Mouse (Mus musculus) embryonic facial prominence, embryonic 12.5 days (tissue): ENCODE data around the gene Cep104. TPM values are rescaled to one million over a fixed set of nuclear protein-coding genes. Genes with fewer than 3 reads are reported as not detected.

Experiments used
- ATAC-seq: fragments of 200-750 bp; cut with Nextera tagmentation; 2 replicates; pipeline ENCODE4 v1.8.0; 2017; ENCODE audit not compliant: insufficient number of reproducible peaks, insufficient read depth, low FRiP score, low TSS enrichment
- H3K27ac ChIP-seq: fragments of 300-500 bp; sonication (generic); 2 replicates; pipeline ENCODE4 v1.5.1; 2016; ENCODE audit warnings: mild to moderate bottlenecking
- H3K27me3 ChIP-seq: fragments of 300-500 bp; sonication (generic); 2 replicates; pipeline ENCODE4 v1.6.1; 2016; ENCODE audit warnings: mild to moderate bottlenecking, moderate library complexity
- H3K36me3 ChIP-seq: fragments of 300-500 bp; sonication (generic); 2 replicates; pipeline ENCODE4 v1.6.1; 2016; ENCODE audit warnings: mild to moderate bottlenecking
- H3K4me1 ChIP-seq: fragments of 300-500 bp; sonication (generic); 2 replicates; pipeline ENCODE4 v1.6.1; 2016
- H3K4me2 ChIP-seq: fragments of 300-500 bp; sonication (generic); replicated peaks from 2 replicates; pipeline ENCODE4 v1.6.1; 2016; ENCODE audit warnings: mild to moderate bottlenecking, moderate library complexity
- H3K4me3 ChIP-seq: fragments of 300-500 bp; sonication (generic); 2 replicates; pipeline ENCODE4 v1.5.1; 2016; ENCODE audit warnings: mild to moderate bottlenecking
- H3K9ac ChIP-seq: fragments of 300-500 bp; sonication (generic); 2 replicates; pipeline ENCODE4 v1.6.1; 2016; ENCODE audit warnings: mild to moderate bottlenecking, moderate library complexity
- H3K9me3 ChIP-seq: fragments of 300-500 bp; sonication (generic); 2 replicates; pipeline ENCODE4 v1.6.1; 2016; ENCODE audit warnings: mild to moderate bottlenecking, moderate library complexity
- WGBS: fragments of 180-500 bp; shearing (Covaris S2); methylation state at CpG from one replicate; pipeline ENCODE4 v1.1.7; 2016; 5-methylcytosine and 5-hydroxymethylcytosine counted together
- polyA plus RNA-seq: library from polyadenylated mRNA; unstranded; fragments of >200 nt; fragmentation: Nextera tagmentation; extraction: Ambion mirVana; gene quantifications from 2 replicates; pipeline ENCODE4 v1.2.1, GENCODE M21; 2016

Cep104 gene
- polyA plus RNA-seq, 1 experiment from 2014 or later, result 19.2 TPM

DNA sequence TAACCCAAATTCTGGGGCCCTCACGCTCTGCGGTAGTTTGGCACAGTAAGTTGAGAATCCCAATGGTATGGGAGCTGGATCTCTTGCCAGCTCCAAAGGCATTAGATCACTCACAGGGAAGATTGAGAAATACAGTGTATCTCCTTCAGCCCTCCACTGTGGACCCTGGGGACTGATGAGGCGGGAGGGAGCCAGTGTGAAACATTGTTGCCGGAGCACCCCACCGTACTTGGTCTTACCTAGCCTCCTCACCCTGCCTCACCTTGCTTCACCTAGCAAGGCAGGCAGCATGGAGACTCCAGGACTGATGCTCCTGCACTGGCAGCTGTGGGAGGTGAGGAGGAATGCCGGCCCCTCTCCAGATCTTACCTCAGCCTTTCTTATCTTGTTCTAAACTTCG lies 80.5 kb downstream of the Cep104 start:
- H3K9me3 ChIP-seq, result no peaks in the 10 kb centered on the region
- H3K27ac ChIP-seq, result peak overlapping the region; percentile 54
- WGBS, result 85% methylated on average over 7 of the region's 7 CpGs
- H3K27me3 ChIP-seq, result no peaks in the 10 kb centered on the region
- no peak overlapping the region for H3K9ac ChIP-seq
- no peak overlapping the region for H3K4me2 ChIP-seq
- peaks cover 4% of the 10 kb centered on the region; the same call in 1 of the 2 replicates for H3K4me1 ChIP-seq
- ATAC-seq, result no peak
- H3K4me3 ChIP-seq, result no peak overlapping the region
- H3K36me3 ChIP-seq, result no peaks in the 10 kb centered on the region

DNA sequence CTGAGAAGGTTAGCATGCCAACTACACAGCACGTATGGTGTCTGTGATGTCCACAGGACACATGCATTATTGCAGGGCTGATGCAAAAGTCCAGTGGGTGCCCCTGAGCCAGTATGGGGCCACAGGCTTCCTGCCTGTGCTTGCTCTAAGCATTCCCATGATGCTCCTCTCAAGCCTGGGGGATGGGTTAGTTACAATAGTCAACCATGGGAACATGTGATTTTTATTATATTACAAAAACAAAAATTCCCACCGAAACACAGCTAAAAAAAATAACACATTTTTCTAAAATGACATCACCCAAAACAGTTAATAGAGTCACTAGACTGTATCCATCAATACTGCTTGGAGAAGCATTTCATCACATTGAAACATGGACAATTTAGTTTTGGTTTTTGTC lies 81.1 kb downstream of the Cep104 start:
- Histone ChIP-seq H3K4me1 (peaks cover 4% of the 10 kb centered on the region; the same call in 1 of the 2 replicates), H3K4me2 (no peak overlapping the region), H3K27me3 (no peaks in the 10 kb centered on the region), H3K4me3 (no peak overlapping the region), H3K9ac (no peak overlapping the region), H3K9me3 (no peaks in the 10 kb centered on the region), H3K27ac (peak overlapping the region; percentile 54), H3K36me3 (no peaks in the 10 kb centered on the region)
- 46% methylated on average over 2 of the region's 2 CpGs for WGBS
- ATAC-seq, result no peak

GRCm38 (mm10) chr4:154056661-154057060 lies 81.7 kb downstream of the Cep104 start:
- Histone ChIP-seq H3K9ac (no peak overlapping the region), H3K36me3 (no peaks in the 10 kb centered on the region), H3K27ac (peak overlapping the region; percentile 46), H3K4me1 (peaks cover 4% of the 10 kb centered on the region; the same call in 1 of the 2 replicates), H3K27me3 (no peaks in the 10 kb centered on the region), H3K9me3 (no peaks in the 10 kb centered on the region), H3K4me2 (no peak overlapping the region), H3K4me3 (no peak overlapping the region)
- ATAC-seq, result no peak
- WGBS, result 53% methylated on average over 2 of the region's 2 CpGs

DNA sequence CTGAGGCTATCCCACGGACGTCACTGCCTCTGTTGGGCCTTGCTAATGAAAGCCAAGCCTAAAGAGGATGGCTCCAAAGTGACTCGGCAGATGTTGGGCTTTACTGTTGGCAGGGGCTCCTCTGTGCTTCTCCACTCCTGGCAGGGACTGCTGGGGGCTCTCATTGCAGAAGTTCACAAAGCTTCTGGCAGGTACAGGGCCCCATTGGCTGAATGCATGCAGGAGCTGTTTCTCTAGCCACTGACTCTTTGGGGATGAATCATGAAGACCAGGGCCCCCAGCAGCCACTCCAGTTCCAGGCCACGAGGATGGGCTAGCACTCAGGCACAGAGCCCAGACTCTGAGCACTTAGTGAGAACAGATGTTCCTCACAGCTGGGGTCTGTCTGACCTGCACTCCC lies 82.7 kb downstream of the Cep104 start:
- H3K9ac ChIP-seq, result no peak overlapping the region
- H3K36me3 ChIP-seq, result no peaks in the 10 kb centered on the region
- no peaks in the 10 kb centered on the region for H3K9me3 ChIP-seq
- H3K4me1 ChIP-seq, result peaks cover 4% of the 10 kb centered on the region; the same call in 1 of the 2 replicates
- H3K4me2 ChIP-seq, result no peak overlapping the region
- no peaks in the 10 kb centered on the region for H3K27me3 ChIP-seq
- WGBS, result 57% methylated on average over 4 of the region's 4 CpGs
- H3K4me3 ChIP-seq, result no peak overlapping the region
- ATAC-seq, result no peak
- no peak overlapping the region for H3K27ac ChIP-seq

Other genes starting within 250 kb of the Cep104 start
- 79.5 and 82.0 TPM in 2 replicates for gene A430005L14Rik, start 18.0 kb upstream of the Cep104 start, polyA plus RNA-seq
- gene Dffb, start 68 bp upstream of the Cep104 start, polyA plus RNA-seq, result 14.8 and 15.5 TPM in 2 replicates
- gene Lrrc47, start 36.5 kb downstream of the Cep104 start, polyA plus RNA-seq, result 36.0 and 36.8 TPM in 2 replicates
- 9.3 and 10.1 TPM in 2 replicates for gene Smim1, start 51.0 kb downstream of the Cep104 start, polyA plus RNA-seq
- not detected in 2 replicates for gene Ccdc27, start 67.5 kb downstream of the Cep104 start, polyA plus RNA-seq
- 1.5 and 2.3 TPM in 2 replicates for gene Trp73, start 165.0 kb downstream of the Cep104 start, polyA plus RNA-seq
- gene Wrap73, start 167.2 kb downstream of the Cep104 start, polyA plus RNA-seq, result 49.8 TPM in 2 replicates
- gene Tprgl, start 185.5 kb downstream of the Cep104 start, polyA plus RNA-seq, result 144 and 146 TPM in 2 replicates
- 60.5 and 63.2 TPM in 2 replicates for gene Megf6, start 195.5 kb downstream of the Cep104 start, polyA plus RNA-seq